Mouse (Mus musculus): Measurements from ENCODE around the gene Trpv4. TPM values are rescaled to one million over a fixed set of nuclear protein-coding genes. Genes with fewer than 3 reads are reported as not detected.

Trpv4 gene
- polyA plus RNA-seq, 1 experiment from 2014 or later: 1.1 TPM

- DNase-seq (ENCODE audit: low spot score) (peak; percentile 74), ATAC-seq (replicated peaks; ENCODE audit: insufficient number of reproducible peaks, low FRiP score, low TSS enrichment, low read depth) (no peak)
- WGBS: 68% methylated on average over 25 of the region's 25 CpGs
- Histone ChIP-seq H3K4me2 (ENCODE audit: low read depth, low read length) (no peak overlapping the region), H3K27me3 (ENCODE audit: control insufficient read depth, insufficient read depth, low read length) (no peaks in the 10 kb centered on the region), H3K36me3 (replicated peaks; ENCODE audit: control insufficient read depth, insufficient read depth, low read depth, low read length) (no peaks in the 10 kb centered on the region), H3K9ac (replicated peaks; ENCODE audit: low read length) (no peak overlapping the region), H3K27ac (replicated peaks; ENCODE audit: low read depth, low read length) (no peak overlapping the region), H3K4me3 (ENCODE audit: low read depth, low read length) (no peak overlapping the region), H3K9me3 (replicated peaks; ENCODE audit: control insufficient read depth, low read length) (no peaks in the 10 kb centered on the region), H3K4me1 (ENCODE audit: control insufficient read depth, insufficient read depth, low read length) (no peaks in the 10 kb centered on the region; the same call in 1 of the 2 replicates)
Observed at GRCm38 (mm10) chr5:114611968-114612608, 46.1 kb downstream of the Trpv4 start.

DNA sequence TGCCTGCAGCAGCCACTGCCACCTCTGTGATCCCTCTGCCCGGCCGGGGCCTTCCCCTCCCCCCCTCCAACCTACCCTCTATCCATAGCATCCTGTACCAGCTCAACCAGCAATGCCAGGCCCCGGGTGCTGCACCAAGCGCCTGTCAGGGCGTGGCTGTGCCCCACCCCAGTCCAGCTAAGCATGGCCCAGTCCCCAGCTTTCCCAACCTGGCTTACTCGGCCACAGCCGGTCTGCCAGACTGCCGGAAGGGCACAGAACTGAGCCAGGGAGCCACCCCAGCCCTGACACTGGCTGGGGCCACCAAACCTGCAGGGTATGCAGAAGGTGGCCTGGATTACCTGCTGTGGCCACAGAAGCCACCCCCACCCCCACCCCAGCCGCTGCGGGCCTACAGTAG, 47.0 kb downstream of the Trpv4 start:
- 86% methylated on average over 10 of the region's 10 CpGs for WGBS
- no peaks in the 10 kb centered on the region for H3K36me3 ChIP-seq (replicated peaks; ENCODE audit: control insufficient read depth, insufficient read depth, low read depth, low read length)
- no peaks in the 10 kb centered on the region for H3K9me3 ChIP-seq (replicated peaks; ENCODE audit: control insufficient read depth, low read length)
- no peak overlapping the region for H3K9ac ChIP-seq (replicated peaks; ENCODE audit: low read length)
- H3K27ac ChIP-seq (replicated peaks; ENCODE audit: low read depth, low read length): no peak overlapping the region
- no peak for ATAC-seq (replicated peaks; ENCODE audit: insufficient number of reproducible peaks, low FRiP score, low TSS enrichment, low read depth)
- DNase-seq (ENCODE audit: low spot score): no peak
- H3K4me3 ChIP-seq (ENCODE audit: low read depth, low read length): no peak overlapping the region
- H3K4me1 ChIP-seq (ENCODE audit: control insufficient read depth, insufficient read depth, low read length): no peaks in the 10 kb centered on the region; the same call in 1 of the 2 replicates
- H3K4me2 ChIP-seq (ENCODE audit: low read depth, low read length): no peak overlapping the region
- no peaks in the 10 kb centered on the region for H3K27me3 ChIP-seq (ENCODE audit: control insufficient read depth, insufficient read depth, low read length)

- ATAC-seq (replicated peaks; ENCODE audit: insufficient number of reproducible peaks, low FRiP score, low TSS enrichment, low read depth): no peak
- peak; percentile 88 for DNase-seq (ENCODE audit: low spot score)
- H3K27me3 ChIP-seq (ENCODE audit: control insufficient read depth, insufficient read depth, low read length): no peaks in the 10 kb centered on the region
Observed at GRCm38 (mm10) chr5:114608516-114608915, 49.7 kb downstream of the Trpv4 start.

DNA sequence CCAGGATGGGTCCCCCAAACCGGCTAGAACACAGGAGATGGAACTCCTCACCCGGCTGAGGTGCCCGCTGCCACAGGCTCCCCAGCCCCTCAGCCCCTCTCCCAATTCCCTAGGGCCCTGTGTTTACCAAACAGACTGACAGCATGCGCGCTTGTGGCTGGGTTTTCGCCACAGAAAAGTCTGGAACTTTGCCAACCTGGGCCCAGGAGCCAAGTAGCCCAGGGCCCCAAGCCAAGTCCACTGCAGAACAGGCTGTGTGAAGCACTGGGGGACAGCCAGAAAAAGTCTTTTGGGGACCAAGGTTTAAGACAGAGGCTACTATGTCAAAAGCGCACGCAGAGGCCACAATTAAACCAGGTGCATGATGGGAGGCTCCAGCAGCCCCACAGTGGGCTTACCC, 50.6 kb downstream of the Trpv4 start:
- no peaks in the 10 kb centered on the region for H3K9me3 ChIP-seq (replicated peaks; ENCODE audit: control insufficient read depth, low read length)
- no peaks in the 10 kb centered on the region for H3K36me3 ChIP-seq (replicated peaks; ENCODE audit: control insufficient read depth, insufficient read depth, low read depth, low read length)
- H3K9ac ChIP-seq (replicated peaks; ENCODE audit: low read length): no peak overlapping the region
- no peak for ATAC-seq (replicated peaks; ENCODE audit: insufficient number of reproducible peaks, low FRiP score, low TSS enrichment, low read depth)
- no peak overlapping the region for H3K4me2 ChIP-seq (ENCODE audit: low read depth, low read length)
- H3K27me3 ChIP-seq (ENCODE audit: control insufficient read depth, insufficient read depth, low read length): no peaks in the 10 kb centered on the region
- DNase-seq (ENCODE audit: low spot score): no peak
- 87% methylated on average over 8 of the region's 8 CpGs for WGBS
- H3K27ac ChIP-seq (replicated peaks; ENCODE audit: low read depth, low read length): no peak overlapping the region
- H3K4me1 ChIP-seq (ENCODE audit: control insufficient read depth, insufficient read depth, low read length): no peaks in the 10 kb centered on the region; the same call in 1 of the 2 replicates
- no peak overlapping the region for H3K4me3 ChIP-seq (ENCODE audit: low read depth, low read length)

More at GRCm38 (mm10) chr5:114608516-114608915, 49.7 kb downstream of the Trpv4 start:
- no peak overlapping the region for H3K4me2 ChIP-seq (ENCODE audit: low read depth, low read length)
- no peaks in the 10 kb centered on the region for H3K36me3 ChIP-seq (replicated peaks; ENCODE audit: control insufficient read depth, insufficient read depth, low read depth, low read length)
- 3% methylated on average over 12 of the region's 12 CpGs for WGBS
- no peak overlapping the region for H3K27ac ChIP-seq (replicated peaks; ENCODE audit: low read depth, low read length)
- no peaks in the 10 kb centered on the region; the same call in 1 of the 2 replicates for H3K4me1 ChIP-seq (ENCODE audit: control insufficient read depth, insufficient read depth, low read length)
- no peak overlapping the region for H3K4me3 ChIP-seq (ENCODE audit: low read depth, low read length)
- no peak overlapping the region for H3K9ac ChIP-seq (replicated peaks; ENCODE audit: low read length)
- H3K9me3 ChIP-seq (replicated peaks; ENCODE audit: control insufficient read depth, low read length): no peaks in the 10 kb centered on the region

GRCm38 (mm10) chr5:114605981-114606380, 52.2 kb downstream of the Trpv4 start:
- no peaks in the 10 kb centered on the region for H3K36me3 ChIP-seq (replicated peaks; ENCODE audit: control insufficient read depth, insufficient read depth, low read depth, low read length)
- no peaks in the 10 kb centered on the region; the same call in 1 of the 2 replicates for H3K4me1 ChIP-seq (ENCODE audit: control insufficient read depth, insufficient read depth, low read length)
- H3K27me3 ChIP-seq (ENCODE audit: control insufficient read depth, insufficient read depth, low read length): no peaks in the 10 kb centered on the region
- DNase-seq (ENCODE audit: low spot score) (no peak), ATAC-seq (replicated peaks; ENCODE audit: insufficient number of reproducible peaks, low FRiP score, low TSS enrichment, low read depth) (no peak)
- no peak overlapping the region for H3K4me3 ChIP-seq (ENCODE audit: low read depth, low read length)
- no peak overlapping the region for H3K9ac ChIP-seq (replicated peaks; ENCODE audit: low read length)
- H3K27ac ChIP-seq (replicated peaks; ENCODE audit: low read depth, low read length): no peak overlapping the region
- WGBS: 84% methylated on average over 6 of the region's 6 CpGs
- H3K4me2 ChIP-seq (ENCODE audit: low read depth, low read length): no peak overlapping the region
- H3K9me3 ChIP-seq (replicated peaks; ENCODE audit: control insufficient read depth, low read length): no peaks in the 10 kb centered on the region

DNA sequence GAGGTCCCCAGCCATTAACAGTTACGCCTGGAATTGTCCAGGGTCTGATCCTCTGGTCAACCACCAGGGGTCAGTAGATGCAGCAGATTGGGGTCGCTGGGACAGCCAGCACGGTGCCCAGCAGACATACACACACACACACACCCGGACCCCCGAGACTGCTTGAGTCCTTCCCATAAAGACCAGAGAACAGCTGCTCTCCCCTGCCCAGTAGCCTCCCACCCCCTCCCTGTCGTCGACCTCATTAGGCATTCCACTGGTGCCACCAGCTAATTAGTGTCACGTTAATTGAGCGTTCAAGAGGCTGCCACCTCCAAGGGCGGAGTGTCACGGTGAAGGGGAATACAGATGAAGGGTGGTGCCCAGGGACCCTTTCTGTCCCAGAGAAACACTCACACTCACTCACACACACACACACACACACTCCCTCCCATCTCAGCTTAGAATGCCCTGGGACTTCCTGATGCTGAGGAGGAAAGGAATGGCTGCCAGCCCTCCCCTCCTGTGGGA, 53.4 kb downstream of the Trpv4 start:
- H3K4me1 ChIP-seq (ENCODE audit: control insufficient read depth, insufficient read depth, low read length): no peaks in the 10 kb centered on the region; the same call in 1 of the 2 replicates
- no peak overlapping the region for H3K4me2 ChIP-seq (ENCODE audit: low read depth, low read length)
- H3K4me3 ChIP-seq (ENCODE audit: low read depth, low read length): no peak overlapping the region
- H3K36me3 ChIP-seq (replicated peaks; ENCODE audit: control insufficient read depth, insufficient read depth, low read depth, low read length): no peaks in the 10 kb centered on the region
- no peaks in the 10 kb centered on the region for H3K27me3 ChIP-seq (ENCODE audit: control insufficient read depth, insufficient read depth, low read length)
- H3K27ac ChIP-seq (replicated peaks; ENCODE audit: low read depth, low read length): no peak overlapping the region
- 32% methylated on average over 11 of the region's 11 CpGs for WGBS
- ATAC-seq (replicated peaks; ENCODE audit: insufficient number of reproducible peaks, low FRiP score, low TSS enrichment, low read depth) (no peak; the same call in 1 of the 2 replicates), DNase-seq (ENCODE audit: low spot score) (peak; percentile 66)
- no peak overlapping the region for H3K9ac ChIP-seq (replicated peaks; ENCODE audit: low read length)
- H3K9me3 ChIP-seq (replicated peaks; ENCODE audit: control insufficient read depth, low read length): no peaks in the 10 kb centered on the region

GRCm38 (mm10) chr5:114603975-114604374, 54.2 kb downstream of the Trpv4 start:
- DNase-seq (ENCODE audit: low spot score) (no peak), ATAC-seq (replicated peaks; ENCODE audit: insufficient number of reproducible peaks, low FRiP score, low TSS enrichment, low read depth) (no peak)
- no peak overlapping the region for H3K4me2 ChIP-seq (ENCODE audit: low read depth, low read length)
- no peaks in the 10 kb centered on the region for H3K27me3 ChIP-seq (ENCODE audit: control insufficient read depth, insufficient read depth, low read length)
- H3K9me3 ChIP-seq (replicated peaks; ENCODE audit: control insufficient read depth, low read length): no peaks in the 10 kb centered on the region
- no peaks in the 10 kb centered on the region for H3K36me3 ChIP-seq (replicated peaks; ENCODE audit: control insufficient read depth, insufficient read depth, low read depth, low read length)
- no peak overlapping the region for H3K9ac ChIP-seq (replicated peaks; ENCODE audit: low read length)
- H3K4me3 ChIP-seq (ENCODE audit: low read depth, low read length): no peak overlapping the region
- H3K4me1 ChIP-seq (ENCODE audit: control insufficient read depth, insufficient read depth, low read length): no peaks in the 10 kb centered on the region
- 82% methylated on average over 5 of the region's 5 CpGs for WGBS
- no peak overlapping the region for H3K27ac ChIP-seq (replicated peaks; ENCODE audit: low read depth, low read length)

- ATAC-seq (replicated peaks; ENCODE audit: insufficient number of reproducible peaks, low FRiP score, low TSS enrichment, low read depth) (no peak), DNase-seq (ENCODE audit: low spot score) (no peak)
- Histone ChIP-seq H3K36me3 (replicated peaks; ENCODE audit: control insufficient read depth, insufficient read depth, low read depth, low read length) (no peaks in the 10 kb centered on the region), H3K9ac (replicated peaks; ENCODE audit: low read length) (no peak overlapping the region), H3K4me1 (ENCODE audit: control insufficient read depth, insufficient read depth, low read length) (no peaks in the 10 kb centered on the region), H3K4me2 (ENCODE audit: low read depth, low read length) (no peak overlapping the region), H3K27me3 (ENCODE audit: control insufficient read depth, insufficient read depth, low read length) (no peaks in the 10 kb centered on the region), H3K4me3 (ENCODE audit: low read depth, low read length) (no peak overlapping the region), H3K9me3 (replicated peaks; ENCODE audit: control insufficient read depth, low read length) (no peaks in the 10 kb centered on the region), H3K27ac (replicated peaks; ENCODE audit: low read depth, low read length) (no peak overlapping the region)
- 78% methylated on average over 8 of the region's 8 CpGs for WGBS
Observed at GRCm38 (mm10) chr5:114602012-114602411, 56.2 kb downstream of the Trpv4 start.

All from embryonic facial prominence, embryonic 11.5 days (tissue).